Mouse (Mus musculus): Measurements from ENCODE around the gene Cidec. TPM values are rescaled to one million over a fixed set of nuclear protein-coding genes. Genes with fewer than 3 reads are reported as not detected.
A peak's percentile ranks its signal among the peaks of the same experiment; 100 is the strongest.

The Cidec gene
- polyA plus RNA-seq, 1 experiment from 2014 or later = 1.5 TPM

DNA sequence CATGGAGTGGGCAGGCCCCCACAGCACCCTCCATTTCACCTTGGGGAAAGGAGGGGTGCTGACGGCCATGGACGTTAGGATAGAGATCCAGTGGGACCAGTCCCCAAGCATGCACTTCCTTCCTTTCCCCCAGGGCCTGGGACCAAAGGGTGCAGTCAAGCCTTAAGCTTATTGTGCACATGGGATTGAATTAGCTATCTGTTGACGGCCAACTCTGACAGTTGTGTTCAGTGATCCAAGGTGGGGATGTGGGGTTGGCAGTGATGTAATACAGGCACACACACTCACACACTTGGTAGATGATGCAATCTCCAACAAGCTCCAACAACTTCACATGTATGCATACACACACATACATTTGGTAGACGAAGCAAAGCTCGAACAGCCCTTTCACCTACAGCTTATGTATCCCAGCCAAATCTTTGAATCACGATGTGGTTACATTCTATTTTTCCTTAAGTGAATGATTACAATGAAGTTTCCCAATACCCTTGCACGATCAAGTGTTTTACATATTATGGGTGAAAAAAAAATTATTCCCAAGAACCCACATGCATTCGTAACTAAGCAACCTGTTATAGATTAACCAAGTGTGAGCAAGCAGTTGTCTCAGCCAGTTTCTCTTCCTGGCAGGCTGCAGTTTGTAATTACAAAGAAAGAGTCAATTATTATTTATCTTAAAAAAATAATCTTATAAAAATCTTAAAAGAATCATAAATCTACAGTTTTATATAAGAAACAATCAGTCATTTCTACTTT is 8.8 kb upstream of the Cidec start:
- no peak for DNase-seq (ENCODE audit: low spot score)

DNA sequence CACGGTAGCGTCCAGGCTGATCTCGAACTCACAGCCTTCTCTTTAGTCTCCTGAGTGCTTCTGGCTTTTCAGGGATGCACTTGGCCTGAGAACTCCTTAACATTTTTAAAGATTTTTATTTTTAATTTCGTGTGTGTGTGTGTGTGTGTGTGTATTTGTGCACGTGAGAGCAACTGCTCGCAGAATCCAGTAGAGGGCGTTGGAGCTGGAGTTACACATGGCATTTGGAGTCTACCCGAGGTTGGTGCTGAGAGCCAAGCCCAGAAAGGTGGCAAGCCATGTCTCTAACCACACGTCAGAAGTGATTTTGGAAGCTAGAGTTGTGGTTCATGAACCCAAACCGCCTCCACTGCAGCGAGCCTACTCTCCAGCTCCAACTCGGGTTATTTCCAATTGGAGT is 7.5 kb upstream of the Cidec start:
- DNase-seq (ENCODE audit: low spot score) = peak; percentile 27

DNA sequence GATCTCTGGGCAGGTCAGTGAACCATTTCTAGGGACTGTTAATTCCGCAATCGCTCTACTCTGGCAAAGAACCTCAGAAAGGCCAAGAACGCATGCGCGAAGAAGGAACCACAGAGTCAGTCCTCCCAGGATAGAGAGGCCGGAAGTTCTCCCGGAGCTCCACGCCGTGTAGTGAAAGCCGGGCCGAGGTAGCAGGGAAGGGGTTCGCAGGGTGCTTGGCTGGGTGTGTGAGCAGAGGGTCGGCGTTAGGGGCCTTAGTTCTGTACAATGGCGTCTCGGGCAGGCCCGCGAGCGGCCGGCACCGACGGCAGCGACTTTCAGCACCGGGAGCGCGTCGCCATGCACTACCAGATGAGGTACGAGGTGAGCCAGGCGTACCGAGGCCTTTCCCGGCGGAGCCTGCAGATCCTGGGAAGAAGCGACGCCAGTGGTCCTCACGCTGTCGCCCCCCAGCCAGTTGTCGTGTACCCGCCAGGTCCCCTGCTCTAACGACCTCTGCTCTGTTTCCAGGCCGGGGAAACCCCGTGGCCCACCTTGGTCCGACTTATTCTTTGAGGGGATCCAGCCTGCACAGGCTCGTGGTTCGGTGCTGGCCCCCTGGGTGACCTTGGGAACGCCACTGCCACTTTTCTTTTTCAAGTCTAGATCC is 7.0 kb upstream of the Cidec start, which contains the start of gene Jagn1:
TSS of gene Jagn1 (plus strand) at position 128 of the 649 bp plus-strand sequence.
- DNase-seq (ENCODE audit: low spot score) = peak; percentile 93

DNA sequence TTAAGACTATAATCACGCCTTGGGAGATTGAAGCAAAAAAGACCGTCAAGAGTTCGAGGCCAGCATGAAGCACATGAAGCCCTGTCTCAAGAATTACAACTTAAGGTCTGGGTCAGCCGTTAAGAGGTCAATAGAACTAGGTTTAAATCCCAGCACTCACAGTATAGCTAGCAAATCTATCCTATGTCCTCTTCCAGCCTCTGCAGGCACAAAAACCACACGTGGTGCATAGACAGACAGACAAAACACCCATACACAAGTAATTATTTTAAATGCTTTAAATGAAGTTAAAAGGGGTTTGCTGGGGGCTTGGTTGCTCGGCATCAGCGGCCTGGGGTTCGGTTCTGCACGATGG is 6.5 kb upstream of the Cidec start:
- peak; percentile 8 for DNase-seq (ENCODE audit: low spot score)

DNA sequence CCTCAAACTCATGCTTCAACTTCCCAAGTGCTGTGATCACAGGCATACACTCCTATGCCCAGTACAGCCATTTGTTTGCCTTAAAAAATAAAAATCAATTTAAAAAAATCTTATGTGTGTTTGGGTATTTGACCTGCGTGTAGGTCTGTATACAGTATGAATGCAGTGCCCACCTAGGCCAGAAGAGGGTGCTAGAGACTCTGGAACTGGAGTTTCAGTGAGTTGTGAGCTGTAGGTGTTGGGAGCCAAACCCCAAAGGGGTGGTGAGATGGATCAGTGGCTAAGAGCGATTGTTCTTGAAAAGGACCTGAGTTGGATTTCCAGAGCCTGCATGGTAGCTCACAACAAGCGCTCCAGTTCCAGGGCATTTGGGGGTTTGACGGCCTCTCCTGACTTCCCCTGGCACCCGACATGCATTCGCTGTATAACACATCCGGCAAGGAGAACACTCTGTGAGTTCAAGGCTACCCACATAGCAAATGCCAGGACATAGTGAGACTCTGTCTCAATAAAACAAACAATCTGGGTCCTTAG is 5.7 kb upstream of the Cidec start:
- DNase-seq (ENCODE audit: low spot score) = peak; percentile 88

DNA sequence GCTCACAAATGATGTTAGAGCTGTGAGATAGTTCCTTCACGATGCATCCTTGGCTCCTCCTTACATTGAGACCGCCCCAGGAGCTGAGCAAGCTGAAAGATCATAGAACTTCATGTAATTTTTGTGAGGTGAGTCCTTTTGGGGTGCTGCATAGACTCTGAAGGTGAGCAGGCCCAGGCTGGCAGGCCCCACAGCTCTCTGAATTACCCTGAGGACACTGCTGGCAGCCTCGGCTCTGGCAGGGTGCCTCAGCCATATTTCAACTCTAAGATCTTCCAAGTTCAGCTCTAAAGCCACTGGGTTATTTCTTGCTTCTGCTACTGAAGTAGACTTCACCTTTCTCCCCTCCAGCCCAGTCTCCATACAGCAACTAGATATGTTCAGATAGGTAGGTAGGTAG is 5.1 kb upstream of the Cidec start:
- DNase-seq (ENCODE audit: low spot score) = no peak

DNA sequence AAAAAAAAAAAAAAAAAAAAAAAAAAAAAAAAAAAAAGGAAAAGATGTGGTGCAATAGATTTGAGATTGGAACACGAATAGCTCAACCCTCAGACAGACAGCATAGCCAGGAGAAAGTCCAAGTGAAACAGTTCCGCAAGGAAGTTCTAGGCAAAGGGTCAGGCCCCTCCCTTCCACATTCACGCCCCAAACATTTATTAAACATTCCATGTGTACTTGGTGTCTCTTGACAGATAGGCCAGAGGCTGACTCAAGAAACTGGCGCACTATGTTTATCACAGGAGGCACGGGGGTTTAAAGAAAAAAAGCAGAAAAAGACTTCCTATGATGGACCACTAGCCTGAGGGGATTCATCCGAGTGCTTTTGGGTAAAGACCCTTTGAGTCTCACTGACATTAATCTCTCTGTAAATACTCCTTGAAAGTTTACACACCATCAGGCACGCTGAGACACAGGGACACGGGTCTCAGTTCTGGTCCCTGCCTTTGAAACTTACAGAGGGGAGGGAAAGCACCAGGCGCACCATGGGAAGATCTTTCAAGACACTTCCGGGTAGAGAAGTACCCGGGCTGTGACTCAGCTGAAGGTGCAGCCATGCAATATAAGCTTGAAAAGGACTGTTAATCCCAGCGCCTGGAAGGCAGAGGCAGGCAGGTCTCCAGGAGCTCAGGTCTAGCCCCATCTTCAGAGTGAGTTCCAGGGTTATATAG is 3.3 kb upstream of the Cidec start:
- DNase-seq (ENCODE audit: low spot score) = no peak

DNA sequence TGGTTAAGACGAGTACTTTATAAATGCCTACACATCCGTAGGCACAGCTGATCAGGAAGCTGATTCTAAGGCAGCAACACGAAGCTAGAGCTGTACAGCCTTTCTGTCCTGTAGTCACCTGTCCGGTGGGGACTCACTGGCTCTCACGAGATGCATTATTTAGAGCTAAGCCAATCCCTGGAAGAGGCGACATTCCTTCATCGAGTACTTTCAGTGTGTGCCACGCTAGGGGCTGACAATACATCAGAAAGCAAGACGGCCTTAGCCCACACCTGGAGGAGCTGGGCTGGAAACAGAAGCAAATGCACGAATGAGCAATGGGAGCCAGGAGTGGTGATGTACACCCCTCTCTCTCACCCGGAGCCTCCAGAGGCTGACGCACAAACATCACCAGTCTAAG is 1.6 kb upstream of the Cidec start:
- DNase-seq (ENCODE audit: low spot score) = no peak

DNA sequence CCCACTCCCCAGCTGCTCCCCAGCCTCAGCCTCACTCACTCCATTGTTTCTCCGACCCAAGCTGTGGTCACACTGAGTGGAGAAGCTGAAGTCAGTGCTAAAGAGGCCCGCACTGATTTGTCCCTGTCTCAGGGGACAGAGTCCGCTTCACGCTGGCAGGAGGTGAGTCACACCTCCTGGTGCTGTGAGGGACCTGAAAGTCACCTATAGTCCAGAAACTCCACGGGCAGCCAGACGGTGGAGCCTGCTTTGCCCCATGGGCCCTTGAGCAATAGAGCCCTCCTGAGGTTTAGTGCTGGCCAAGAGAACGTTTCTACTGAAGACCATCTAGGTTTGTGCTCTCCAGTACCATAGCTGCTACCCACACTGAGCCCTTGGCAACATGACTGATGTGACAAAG is 869 bp downstream of the Cidec start:
- DNase-seq (ENCODE audit: low spot score) = no peak

DNA sequence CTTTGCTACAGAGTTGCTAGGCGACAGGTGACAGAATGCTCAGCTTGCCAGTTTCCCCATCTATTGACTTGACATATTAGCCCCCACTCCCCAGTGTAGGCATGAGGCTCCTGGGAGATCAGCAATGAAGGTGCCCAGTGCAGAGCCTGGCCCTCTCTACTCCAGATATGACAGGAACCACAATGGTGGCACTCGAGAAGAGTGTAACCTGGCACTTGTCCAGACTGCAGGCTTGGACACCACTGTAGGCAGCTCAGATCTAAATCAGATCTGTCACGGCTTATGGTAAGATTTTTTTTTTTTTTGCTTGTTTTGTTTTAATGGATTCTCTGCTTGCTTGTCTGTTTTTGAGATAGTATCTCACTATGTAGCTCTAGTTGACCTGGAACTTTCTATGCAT is 1.9 kb downstream of the Cidec start:
- no peak for DNase-seq (ENCODE audit: low spot score)

DNA sequence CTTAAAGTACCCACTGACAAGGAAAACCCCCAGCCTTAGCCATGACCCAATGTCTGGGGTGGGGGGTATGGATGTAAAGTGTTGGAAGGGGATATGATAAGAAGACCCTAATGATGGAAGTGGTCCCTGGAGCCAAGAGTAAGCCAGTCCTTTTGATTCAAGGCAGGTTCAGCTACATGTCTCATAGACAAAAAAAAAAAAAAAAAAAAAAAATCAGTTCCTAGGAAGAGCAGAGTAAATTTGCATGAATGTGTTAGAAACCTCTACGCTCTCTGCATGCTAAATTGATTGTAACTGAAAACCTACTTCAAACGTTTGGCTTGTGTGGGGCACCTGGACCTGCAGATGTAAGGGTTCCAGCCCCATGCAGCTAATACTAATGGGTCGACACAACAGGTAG is 3.8 kb downstream of the Cidec start:
- DNase-seq (ENCODE audit: low spot score) = no peak

DNA sequence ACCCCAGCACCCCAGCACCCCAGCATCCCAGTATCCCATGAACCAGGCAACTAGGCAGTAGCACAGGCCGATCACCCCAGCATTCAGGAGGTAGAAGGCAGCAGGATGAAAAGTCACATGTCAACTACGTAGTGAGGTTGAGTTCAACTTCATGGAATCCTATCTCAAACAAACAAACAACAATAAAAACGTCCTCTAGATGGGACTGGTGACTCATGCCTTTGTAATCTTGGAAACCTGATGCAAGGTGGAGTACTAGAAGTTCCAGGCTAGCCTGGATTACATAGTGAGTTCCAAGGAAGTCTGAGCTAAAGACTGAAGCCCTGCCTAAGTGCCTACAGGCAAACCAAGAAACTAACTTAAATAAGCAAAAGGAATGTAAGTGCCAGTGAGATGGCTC is 4.7 kb downstream of the Cidec start:
- no peak for DNase-seq (ENCODE audit: low spot score)

DNA sequence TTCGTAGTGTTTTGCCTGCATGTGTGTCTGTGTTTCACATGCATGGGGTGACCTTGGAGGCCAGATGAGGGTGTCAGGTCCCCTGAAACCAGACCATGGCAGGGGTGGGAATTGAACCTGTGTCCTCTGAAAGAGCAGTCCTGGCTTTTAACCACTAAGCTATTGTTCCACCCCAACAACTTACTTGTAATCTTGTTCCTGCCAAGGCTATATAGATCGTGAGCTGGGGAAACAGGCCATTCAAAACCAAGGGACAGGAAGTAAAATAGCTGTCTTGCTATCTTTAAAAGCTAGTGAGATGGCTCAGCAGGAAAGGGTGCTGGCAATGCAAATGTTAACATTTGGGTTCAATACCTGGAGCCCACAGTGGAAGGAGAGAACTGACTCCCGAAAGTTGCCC is 5.6 kb downstream of the Cidec start:
- no peak for DNase-seq (ENCODE audit: low spot score)

DNA sequence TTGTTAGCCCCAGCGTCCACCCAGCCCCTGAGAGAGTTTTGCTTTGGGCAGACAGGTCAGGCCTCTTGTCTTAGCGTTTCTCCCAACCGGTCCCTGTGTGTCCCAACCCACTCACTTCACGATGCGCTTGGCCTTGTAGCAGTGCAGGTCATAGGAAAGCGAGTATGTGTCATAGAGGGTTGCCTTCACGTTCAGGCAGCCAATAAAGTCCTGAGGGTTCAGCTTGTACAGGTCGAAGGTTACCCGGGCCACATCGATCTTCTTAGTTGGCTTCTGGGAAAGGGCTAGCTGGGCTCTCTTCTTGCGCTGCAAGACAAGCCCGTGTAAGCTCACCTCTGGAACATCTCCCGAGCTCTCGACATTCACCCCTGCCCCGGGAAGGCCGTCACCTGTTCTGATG is 7.6 kb downstream of the Cidec start:
- no peak for DNase-seq (ENCODE audit: low spot score)

DNA sequence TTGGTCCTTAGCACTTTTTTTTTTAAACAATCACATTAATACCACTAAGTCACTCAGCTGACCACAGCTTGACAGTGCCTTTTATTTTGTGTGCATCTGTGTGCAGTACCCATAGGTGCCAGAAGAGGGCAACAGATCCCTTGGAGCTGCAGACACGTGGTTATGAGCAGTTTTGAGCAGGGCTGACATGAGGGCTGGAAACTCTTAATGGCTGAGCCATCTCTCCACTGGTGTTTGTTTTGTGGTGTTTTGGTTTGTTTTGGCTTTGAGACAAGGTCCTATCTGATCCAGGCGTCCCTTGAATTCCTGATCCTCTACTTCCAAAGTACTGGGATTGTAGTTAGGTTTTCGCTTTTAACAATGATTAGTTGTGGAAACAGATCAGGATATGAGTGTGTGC is 8.2 kb downstream of the Cidec start:
- peak; percentile 53 for DNase-seq (ENCODE audit: low spot score)

DNA sequence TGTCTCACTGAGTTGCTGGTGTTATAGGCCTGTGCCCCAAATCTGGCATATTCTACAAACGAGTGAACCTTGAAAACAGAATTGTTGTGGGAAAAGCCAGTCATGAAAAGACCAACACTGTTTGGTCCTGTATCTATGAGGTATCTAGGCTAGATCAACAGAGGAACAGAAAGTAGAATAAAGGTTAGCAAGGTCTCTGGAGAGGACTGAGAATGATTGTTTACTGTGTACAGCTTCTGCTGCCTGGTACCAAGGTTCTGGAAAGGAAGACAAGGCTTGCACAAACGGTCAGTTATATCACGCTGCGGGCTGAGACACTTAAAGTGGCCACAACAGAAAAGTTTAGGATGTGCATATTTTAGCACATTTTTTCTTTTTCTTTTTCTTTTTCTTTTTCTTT is 8.9 kb downstream of the Cidec start:
- no peak for DNase-seq (ENCODE audit: low spot score)

DNA sequence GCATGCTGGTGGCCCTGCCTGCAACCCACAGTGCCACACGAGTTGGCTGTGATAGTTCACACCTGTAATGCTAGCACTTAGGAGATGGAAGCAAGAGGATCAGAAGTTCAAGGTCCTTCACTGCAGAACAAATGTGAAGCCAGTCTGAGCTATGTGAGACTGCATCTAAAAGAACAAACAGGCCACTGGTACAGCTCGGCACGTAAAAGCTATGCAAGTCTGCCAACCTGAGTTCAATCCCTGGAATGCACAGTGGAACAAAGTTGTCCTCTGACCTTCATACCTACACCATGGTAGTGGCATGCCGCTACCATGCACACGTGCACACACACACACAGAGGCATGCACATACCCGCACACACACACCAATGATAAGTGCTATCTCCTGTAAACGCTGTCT is 11.4 kb downstream of the Cidec start:
- DNase-seq (ENCODE audit: low spot score) = no peak

DNA sequence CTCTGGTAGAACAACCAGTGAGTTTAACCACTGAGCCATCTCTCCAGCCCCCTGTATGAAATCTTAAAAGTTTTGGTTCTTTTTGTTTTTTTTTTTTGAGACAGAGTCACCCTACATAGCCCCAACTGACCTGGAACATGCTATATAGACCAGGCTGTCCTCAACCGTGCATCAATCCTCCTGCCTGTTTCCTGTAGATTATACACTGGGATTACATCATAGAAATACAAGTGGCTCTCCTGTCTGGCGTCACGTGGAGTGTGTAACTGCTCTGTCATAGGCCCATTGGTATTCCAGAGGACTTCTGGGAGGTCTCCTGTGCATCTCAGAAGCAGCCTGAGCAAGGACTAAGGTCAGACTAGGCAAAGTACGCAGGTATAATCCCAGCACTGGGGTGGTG is 12.6 kb downstream of the Cidec start:
- DNase-seq (ENCODE audit: low spot score) = no peak

DNA sequence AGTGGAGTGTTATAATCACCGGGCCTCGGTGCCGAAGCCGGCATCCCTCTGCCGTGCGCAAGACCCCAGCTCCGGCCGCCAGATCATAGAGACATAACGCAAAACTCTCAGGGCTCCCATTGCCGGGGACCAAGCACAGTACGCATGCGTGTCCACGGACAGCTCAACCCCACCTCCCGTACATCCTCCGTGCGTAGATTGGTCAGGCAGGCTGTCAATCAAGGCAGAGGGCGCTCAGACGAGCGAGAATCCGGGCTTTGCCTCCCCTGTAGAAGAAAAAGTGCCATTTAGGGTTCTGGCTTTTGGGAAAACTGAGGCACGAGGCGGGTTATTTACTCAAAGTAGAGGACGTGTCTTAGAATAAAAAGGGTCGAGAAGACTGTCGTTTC is 16.4 kb downstream of the Cidec start, which contains the start of gene Rpusd3:
TSS of gene Rpusd3 (minus strand) at position 142 of the 389 bp plus-strand sequence.
- DNase-seq (ENCODE audit: low spot score) = peak; percentile 99

DNA sequence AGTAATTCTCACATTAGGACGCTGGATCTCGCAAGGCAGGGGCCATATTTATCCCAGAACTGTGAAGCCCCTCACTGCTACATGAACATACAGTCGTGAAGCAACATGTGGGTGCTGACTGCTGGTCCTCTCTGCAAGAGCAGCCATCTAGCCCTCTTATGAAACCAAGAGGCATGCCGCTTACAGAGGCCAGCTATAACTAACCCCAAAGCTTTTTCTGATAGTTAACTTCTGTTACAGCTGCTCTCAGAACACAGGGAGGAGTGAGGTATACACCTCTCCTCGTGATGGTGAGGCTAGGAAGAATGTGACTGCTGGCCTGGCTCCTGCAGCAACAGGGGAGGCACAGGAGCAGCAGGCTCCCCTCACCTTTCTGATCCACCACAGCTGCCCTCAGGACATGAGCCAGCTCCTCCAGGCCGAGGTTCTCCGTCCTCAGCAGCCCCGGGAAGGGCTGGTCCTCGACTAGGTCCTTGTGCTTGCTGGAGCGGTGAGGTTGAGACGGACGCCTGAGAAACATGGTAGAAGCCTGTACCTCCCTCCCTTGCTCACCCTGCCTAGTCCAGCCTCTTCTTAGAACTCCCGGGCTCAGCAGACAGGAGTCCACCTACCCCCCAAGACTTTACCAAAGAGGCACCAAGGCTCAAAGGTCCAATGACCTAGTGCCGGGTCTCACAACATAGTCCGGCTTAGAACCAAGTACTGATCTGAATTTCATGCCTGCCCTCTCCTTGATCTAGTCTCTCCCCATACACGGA is 16.9 kb downstream of the Cidec start:
- DNase-seq (ENCODE audit: low spot score) = peak; percentile 39

DNA sequence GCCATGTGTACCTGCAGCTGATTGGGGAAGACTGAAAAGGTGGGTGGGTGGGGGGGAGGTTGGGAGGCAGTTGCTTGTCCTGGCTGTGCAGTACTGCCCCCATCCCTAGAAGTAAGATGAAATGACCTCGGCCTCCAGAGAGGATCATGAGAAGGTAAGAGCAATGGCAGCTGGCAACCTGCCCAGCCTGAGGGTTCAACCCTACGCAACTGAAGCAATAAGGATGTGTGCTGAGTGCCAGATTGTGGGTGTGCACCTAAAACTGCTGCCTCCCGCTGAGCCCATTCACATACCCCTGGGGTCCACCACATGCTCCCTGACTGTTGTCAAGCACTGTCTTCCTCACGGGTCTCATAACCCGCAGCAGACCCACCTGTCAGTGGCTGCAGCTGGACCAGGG is 19.1 kb downstream of the Cidec start:
- no peak for DNase-seq (ENCODE audit: low spot score)

DNA sequence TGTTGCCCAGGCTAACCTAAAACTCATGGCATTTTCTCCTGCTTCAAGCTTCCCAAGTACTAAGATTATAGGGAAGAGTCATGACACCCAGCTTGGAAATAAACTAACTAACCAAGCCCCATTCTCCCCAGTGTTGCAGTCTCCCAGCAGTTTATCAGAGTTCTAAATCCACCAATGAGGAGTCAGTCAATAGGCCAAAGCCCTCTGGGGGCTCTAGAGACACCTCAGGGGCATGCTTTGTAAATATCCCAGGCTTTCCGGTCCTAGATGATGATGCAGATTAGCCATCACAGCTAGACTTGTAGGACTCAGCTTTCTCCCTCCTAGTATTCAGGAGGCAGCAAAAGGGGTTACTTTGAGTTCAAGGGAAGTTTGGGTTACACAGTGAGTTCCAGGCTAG is 25.6 kb downstream of the Cidec start:
- no peak for DNase-seq (ENCODE audit: low spot score)

All from thymus, postnatal 0 days (tissue).